Mouse (Mus musculus) small intestine, adult 2 months (tissue): ENCODE measurements around the gene Tfam.

ENCODE experiments used
- CTCF ChIP-seq: fragments of 200-500 bp; IDR thresholded peaks from 2 replicates; pipeline ENCODE4 v1.5.1; 2012; ENCODE audit warnings: low read depth, mild to moderate bottlenecking, control low read depth, inconsistent platforms, low read length, moderate library complexity, mixed read lengths; ENCODE audit not compliant: insufficient replicate concordance, insufficient read length; ENCODE audit errors: extremely low read depth
- POLR2A ChIP-seq: fragments of 200-500 bp; IDR thresholded peaks from 2 replicates; pipeline ENCODE4 v1.6.1; 2012; ENCODE audit warnings: low read depth, mild to moderate bottlenecking, control low read depth, inconsistent platforms, low read length, moderate library complexity

GRCm38 (mm10) chr10:71200964-71201363 lies 37.1 kb downstream of the Tfam start:
- TF ChIP-seq CTCF (no peak), POLR2A (no peak)
